Mouse (Mus musculus) heart, adult 10 weeks (tissue): Measurements from ENCODE around the gene Vmn1r93. TPM values are rescaled to one million over a fixed set of nuclear protein-coding genes. Genes with fewer than 3 reads are reported as not detected.

Experiments
- polyA plus RNA-seq: library from polyadenylated mRNA; stranded (reverse); fragments of 350-450 nt; fragmentation: Illumina TruSeq; extraction: RNeasy Lipid Tissue Mini Kit (QIAGEN cat#74804); gene quantifications from one replicate; pipeline ENCODE4 v1.2.3, GENCODE M21; 2014; ENCODE audit warnings: low read depth, low replicate concordance

The Vmn1r93 gene
- not detected for polyA plus RNA-seq

DNA sequence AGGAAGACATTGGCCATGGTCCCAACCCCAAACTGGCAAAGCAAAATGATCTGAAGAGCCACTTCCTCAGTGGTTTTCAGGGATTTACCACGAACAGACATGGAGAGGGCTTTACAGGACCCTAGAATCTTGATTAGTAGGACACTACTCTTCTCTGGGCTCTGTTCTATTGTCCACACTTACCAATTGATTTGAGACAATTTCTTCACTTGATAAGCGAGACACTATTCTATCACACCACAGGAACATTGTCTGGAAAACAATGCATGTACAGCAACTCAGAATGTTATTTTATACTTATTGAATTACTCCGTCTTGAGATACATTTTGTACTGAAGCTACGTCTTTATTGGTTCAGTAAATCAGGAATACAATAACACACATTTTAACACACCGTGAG is at the start of gene Vmn1r93:
Vmn1r93 (minus strand) TSS at position 101 of the 400 bp plus-strand sequence.

DNA sequence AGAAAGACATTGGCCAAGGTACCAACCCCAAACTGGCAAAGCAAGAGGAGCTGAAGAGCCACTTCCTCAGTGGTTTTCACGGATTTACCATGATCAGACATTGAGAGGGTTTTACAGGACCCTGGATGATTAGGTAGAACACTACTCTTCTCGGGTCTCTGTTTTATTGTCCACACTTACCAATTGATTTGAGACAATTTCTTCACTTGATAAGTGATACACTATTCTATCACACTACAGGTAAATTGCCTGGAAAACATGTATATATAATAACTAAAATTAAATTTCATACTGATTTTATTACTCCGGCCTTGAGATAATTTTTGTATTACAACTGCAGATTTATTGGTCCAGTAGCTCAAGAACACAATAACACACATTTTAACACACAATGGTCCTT is 29.4 kb upstream of the Vmn1r93 start, which contains the start of gene Vmn1r94:
Vmn1r94 (minus strand) TSS at position 101 of the 400 bp plus-strand sequence.

DNA sequence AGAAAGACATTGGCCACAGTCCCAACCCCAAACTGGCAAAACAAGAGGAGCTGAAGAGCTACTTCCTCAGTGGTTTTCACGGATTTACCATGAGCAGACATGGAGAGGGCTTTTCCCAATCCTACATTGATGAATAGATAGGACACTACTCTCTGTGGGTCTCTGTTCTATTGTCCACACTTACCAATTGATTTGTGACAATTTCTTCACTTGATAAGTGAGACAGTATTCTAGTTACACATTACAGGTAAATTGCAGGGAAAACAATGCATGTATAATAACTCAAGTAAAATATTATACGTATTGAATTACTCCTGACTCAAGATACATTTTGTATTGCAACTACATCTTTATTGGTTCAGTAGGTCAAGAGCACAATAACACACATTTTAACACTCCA is 16.4 kb downstream of the Vmn1r93 start, which contains the start of gene Gm16442:
Gm16442 (minus strand) TSS at position 101 of the 400 bp plus-strand sequence.

DNA sequence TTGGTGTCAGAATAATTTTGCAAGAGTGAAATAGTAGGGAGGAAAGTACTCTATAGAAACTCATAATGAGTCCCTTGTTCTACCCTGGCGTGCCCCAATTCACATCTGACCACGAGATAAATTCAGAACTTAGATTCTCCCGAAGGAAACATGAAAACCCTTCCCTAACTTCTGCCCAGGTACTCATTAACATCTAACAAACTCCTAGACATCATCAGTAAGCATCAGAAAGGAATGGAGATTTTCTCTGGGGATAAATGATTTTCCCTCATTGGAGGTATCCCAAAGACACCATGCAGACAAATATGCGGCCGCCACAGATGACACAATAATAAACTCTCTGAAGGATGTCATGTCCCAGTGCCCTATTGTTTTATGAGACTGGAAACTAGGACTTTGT is 39.5 kb downstream of the Vmn1r93 start, which contains the start of gene Vmn1r91:
Vmn1r91 (plus strand) TSS at position 301 of the 400 bp plus-strand sequence.

Other genes with a start within 250 kb of the Vmn1r93 start
- 37.7 TPM for gene Pvr, start 217.9 kb downstream of the Vmn1r93 start, polyA plus RNA-seq
- 5.9 TPM for gene Igsf23, start 188.3 kb downstream of the Vmn1r93 start, polyA plus RNA-seq
- gene Ceacam20, start 173.7 kb downstream of the Vmn1r93 start, polyA plus RNA-seq, result not detected
- not detected for gene Nlrp9b, start 147.6 kb downstream of the Vmn1r93 start, polyA plus RNA-seq
- gene Vmn1r91, start 39.4 kb downstream of the Vmn1r93 start, polyA plus RNA-seq, result not detected
- gene Gm16442, start 16.5 kb downstream of the Vmn1r93 start, polyA plus RNA-seq, result not detected
- gene Vmn1r94, start 29.3 kb upstream of the Vmn1r93 start, polyA plus RNA-seq, result not detected
- gene Vmn1r95, start 54.6 kb upstream of the Vmn1r93 start, polyA plus RNA-seq, result not detected
- gene Gm6164, start 66.5 kb upstream of the Vmn1r93 start, polyA plus RNA-seq, result not detected
- gene Gm4498, start 94.7 kb upstream of the Vmn1r93 start, polyA plus RNA-seq, result not detected
- not detected for gene Gm5890, start 123.7 kb upstream of the Vmn1r93 start, polyA plus RNA-seq
- gene Gm4133, start 195.0 kb upstream of the Vmn1r93 start, polyA plus RNA-seq, result not detected
- gene Gm5728, start 236.3 kb upstream of the Vmn1r93 start, polyA plus RNA-seq, result not detected